Mouse (Mus musculus): ENCODE measurements around the gene Shroom4.

The Shroom4 gene

GRCm38 (mm10) chrX:6496374-6496773 is 96.7 kb downstream of the Shroom4 start:
- no peak for DNase-seq

- DNase-seq, result no peak
Measured at GRCm38 (mm10) chrX:6501850-6502249, 102.2 kb downstream of the Shroom4 start.

GRCm38 (mm10) chrX:6517217-6517616 is 117.6 kb downstream of the Shroom4 start:
- no peak for DNase-seq

- no peak for DNase-seq
Measured at GRCm38 (mm10) chrX:6518421-6518820, 118.8 kb downstream of the Shroom4 start.

- DNase-seq, result peak in 1 of 2 experiments; percentile 2
Measured at GRCm38 (mm10) chrX:6522935-6523334, 123.3 kb downstream of the Shroom4 start.

- no peak for DNase-seq
Measured at GRCm38 (mm10) chrX:6536636-6537035, 137.0 kb downstream of the Shroom4 start.

- no peak for DNase-seq
Measured at GRCm38 (mm10) chrX:6537689-6538088, 138.0 kb downstream of the Shroom4 start.

GRCm38 (mm10) chrX:6565066-6565465 is 165.4 kb downstream of the Shroom4 start:
- DNase-seq, result no peak

- DNase-seq, result no peak
Measured at GRCm38 (mm10) chrX:6574511-6574910, 174.9 kb downstream of the Shroom4 start.

- no peak for DNase-seq
Measured at GRCm38 (mm10) chrX:6577001-6577400, 177.3 kb downstream of the Shroom4 start.

GRCm38 (mm10) chrX:6580671-6581070 is 181.0 kb downstream of the Shroom4 start:
- no peak for DNase-seq

- no peak for DNase-seq
Measured at GRCm38 (mm10) chrX:6581181-6581580, 181.5 kb downstream of the Shroom4 start.

GRCm38 (mm10) chrX:6582646-6583045 is 183.0 kb downstream of the Shroom4 start:
- no peak for DNase-seq

- no peak for DNase-seq
Measured at GRCm38 (mm10) chrX:6594183-6594582, 194.5 kb downstream of the Shroom4 start.

- DNase-seq, result peak in 1 of 2 experiments; percentile 5
Measured at GRCm38 (mm10) chrX:6654024-6654423, 254.4 kb downstream of the Shroom4 start.

GRCm38 (mm10) chrX:6658820-6659324 is 259.2 kb downstream of the Shroom4 start:
- DNase-seq, result no peak
